Mouse (Mus musculus): ENCODE results near the gene Arhgef25.

- TF ChIP-seq CTCF (IDR thresholded peaks at IDR 0.05; ENCODE audit: low read depth), result no peak
- no peak for TF ChIP-seq EP300 (IDR thresholded peaks at IDR 0.05; ENCODE audit: low read depth)
Observed at GRCm38 (mm10) chr10:127137896-127138295, 52.0 kb downstream of the Arhgef25 start.

Data from liver, embryonic 14.5 days (tissue).